Mouse (Mus musculus): Measurements from ENCODE around the gene Mecom.

DNA sequence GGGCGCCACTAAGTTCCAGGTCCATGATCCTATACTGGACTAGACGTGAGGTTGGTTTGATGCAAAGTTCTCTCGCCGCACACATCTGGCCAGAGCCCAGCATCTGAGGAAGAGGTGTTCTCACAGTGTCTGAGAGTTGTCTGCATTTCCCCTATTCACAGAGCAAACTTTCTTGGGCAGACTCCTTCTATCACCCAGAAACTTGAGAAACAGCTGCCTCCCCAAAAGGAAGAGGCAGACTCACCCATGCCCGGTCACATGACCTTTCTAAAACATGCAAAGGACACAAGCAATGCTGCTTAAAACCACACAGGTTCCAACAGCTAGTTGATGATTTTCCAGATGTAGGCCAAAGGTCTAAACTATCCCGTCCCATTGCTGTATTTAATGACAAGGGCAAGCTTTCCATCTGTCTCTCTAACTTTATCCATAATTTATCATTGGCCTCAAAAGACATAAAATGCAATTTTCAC, 101.8 kb downstream of the Mecom start:
- TF ChIP-seq EP300 (IDR thresholded peaks at IDR 0.05; ENCODE audit: low read length) (no peak), USF1 (IDR thresholded peaks at IDR 0.05; ENCODE audit: low read depth, low read length) (no peak), UBTF (IDR thresholded peaks at IDR 0.05; ENCODE audit: low read depth, low read length) (no peak), CTCF (conservative IDR thresholded peaks at IDR 0.05 in 1 of 2, IDR thresholded peaks at IDR 0.05 in 1 of 2; ENCODE audit: low read depth in 2 of 2, low read length in 2 of 2) (no peak), SIN3A (IDR thresholded peaks at IDR 0.05; ENCODE audit: low read length) (no peak), CHD2 (IDR thresholded peaks at IDR 0.05; ENCODE audit: low read length) (no peak), BHLHE40 (IDR thresholded peaks at IDR 0.05; ENCODE audit: low read depth, low read length) (no peak), POLR2A (IDR thresholded peaks at IDR 0.05; ENCODE audit: low read depth, low read length) (no peak), RAD21 (IDR thresholded peaks at IDR 0.05; ENCODE audit: low read depth, low read length) (no peak), NELFE (IDR thresholded peaks at IDR 0.05; ENCODE audit: low read depth, low read length) (no peak), RCOR1 (conservative IDR thresholded peaks at IDR 0.05; ENCODE audit: low read depth, low read length) (no peak), POLR2AphosphoS2 (IDR thresholded peaks at IDR 0.05; ENCODE audit: low read depth, low read length) (no peak), TCF12 (IDR thresholded peaks at IDR 0.05; ENCODE audit: low read depth, low read length) (no peak), NRF1 (IDR thresholded peaks at IDR 0.05; ENCODE audit: low read depth, low read length) (no peak)

Data from CH12.LX (cell line).